Mouse (Mus musculus) CD4-positive, CD25-positive, alpha-beta regulatory T cell, adult 2 months (primary cell): ENCODE measurements around the gene Col6a1.

Experiments
- DNase-seq: peaks from one replicate; pipeline ENCODE4 v3.0.0-alpha.2; 2012; ENCODE audit warnings: low read depth, low spot score

Gene Col6a1

DNA sequence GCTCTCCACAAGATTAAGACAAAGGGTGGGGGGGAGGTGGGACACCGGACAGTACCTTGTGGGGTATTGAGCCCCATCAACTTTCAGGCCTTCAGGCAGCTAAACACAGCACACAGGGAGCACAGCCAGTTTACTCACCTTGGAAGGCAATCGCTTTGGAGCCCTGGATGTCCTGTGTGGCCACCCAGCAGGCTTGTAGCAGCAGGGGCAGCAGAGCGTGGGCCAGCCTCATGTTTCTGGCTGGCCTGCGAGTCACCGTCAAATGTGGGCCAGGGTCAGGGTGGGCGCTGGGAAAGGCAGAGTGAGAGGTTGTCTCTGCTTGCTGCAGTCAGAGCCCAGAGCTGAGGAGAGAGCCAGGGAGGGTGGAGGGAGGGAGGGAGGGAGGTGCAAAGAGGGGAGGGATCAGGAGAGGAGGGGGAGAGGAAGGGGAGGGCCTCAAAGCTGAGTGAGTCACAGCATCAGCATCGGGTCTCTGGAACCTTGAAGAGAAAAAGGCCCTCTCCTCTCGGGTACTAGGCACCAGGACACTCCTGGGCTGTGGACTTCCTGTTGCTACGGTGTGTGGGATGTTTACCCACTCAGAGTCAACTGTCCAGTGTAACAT, at the start of gene Col6a1:
Col6a1 (minus strand) TSS at position 487 of the 604 bp plus-strand sequence.
- no peak for DNase-seq

DNA sequence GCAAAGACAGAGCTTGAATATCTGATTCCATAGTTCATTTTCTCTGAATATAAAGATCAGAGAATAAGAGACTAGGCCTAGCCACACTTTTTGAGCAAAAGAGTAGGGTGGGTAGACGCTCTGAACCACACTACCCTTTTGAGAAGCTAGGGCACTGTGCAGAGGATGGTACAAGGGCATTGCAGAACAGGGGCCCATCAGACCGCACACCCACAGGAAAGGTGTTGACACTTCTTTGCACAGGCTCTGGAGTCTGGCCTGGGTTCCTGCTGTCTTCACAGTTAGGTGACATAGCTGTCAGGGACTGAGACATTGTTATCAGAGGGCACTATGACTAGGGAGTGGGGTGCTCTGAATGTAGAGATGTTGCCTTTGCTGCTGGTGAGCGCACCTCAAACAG, 45.7 kb upstream of the Col6a1 start:
- no peak for DNase-seq

DNA sequence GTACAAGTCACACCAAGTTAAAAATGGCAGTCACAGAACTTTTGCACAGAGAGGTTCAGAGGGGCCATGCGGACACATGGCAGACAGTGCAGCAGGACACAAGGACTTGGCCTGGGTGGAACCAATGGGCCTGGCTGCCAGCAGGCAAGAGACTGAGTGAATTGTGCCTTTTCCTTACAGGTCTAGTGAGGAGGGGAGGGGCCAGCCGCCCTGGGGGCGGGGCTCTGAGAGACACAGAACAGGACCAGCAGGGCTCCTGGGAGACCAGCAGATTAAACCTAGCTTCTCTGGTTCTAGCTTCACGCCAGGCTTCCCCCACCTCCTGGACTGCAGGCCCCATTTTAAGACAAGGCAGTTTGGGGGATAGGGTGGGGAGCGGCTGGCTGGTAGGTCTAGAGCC, 45.1 kb upstream of the Col6a1 start:
- no peak for DNase-seq

DNA sequence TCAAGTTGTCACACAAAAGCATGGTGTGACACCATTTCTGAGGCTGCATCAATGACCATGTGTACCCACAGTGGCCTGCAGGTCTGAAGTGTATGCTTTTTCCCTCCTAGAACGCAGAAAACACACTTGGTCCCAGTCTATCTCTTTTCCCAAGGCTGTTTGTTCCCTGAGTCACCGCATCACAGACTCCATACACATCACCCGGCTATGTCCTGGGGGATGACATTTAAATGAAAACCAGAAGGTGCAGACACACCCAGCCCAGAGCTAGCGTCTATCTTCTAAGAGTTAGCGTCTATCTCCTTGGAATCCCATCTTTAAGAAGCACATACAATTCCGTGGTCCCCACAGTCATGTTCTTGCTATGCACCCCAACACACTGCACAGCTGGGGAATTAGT, 43.6 kb upstream of the Col6a1 start:
- no peak for DNase-seq

GRCm38 (mm10) chr10:76766196-76766595, 40.2 kb upstream of the Col6a1 start:
- DNase-seq: no peak

- no peak for DNase-seq
Measured at GRCm38 (mm10) chr10:76764927-76765326, 39.0 kb upstream of the Col6a1 start.

GRCm38 (mm10) chr10:76763016-76763415, 37.0 kb upstream of the Col6a1 start:
- no peak for DNase-seq

DNA sequence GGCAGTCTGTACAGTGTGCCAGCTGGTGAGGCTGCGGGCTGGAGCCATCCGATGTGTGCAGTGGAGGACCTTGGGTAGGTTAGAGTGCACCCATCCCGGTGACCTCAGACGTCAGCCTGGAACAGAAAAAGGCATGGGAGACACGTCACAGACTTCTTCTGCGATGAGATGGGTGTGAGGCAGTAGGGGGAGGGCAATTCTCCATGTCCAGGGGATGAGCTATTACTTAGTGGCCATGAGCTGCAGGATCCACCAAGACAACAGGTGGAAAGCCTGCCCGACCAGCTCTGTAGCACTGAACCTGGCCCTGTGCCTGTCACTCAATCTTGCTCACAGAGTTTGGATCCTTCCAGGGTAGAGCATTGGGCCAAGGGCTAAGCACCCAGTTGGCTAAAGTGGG, 36.4 kb upstream of the Col6a1 start:
- DNase-seq: no peak

DNA sequence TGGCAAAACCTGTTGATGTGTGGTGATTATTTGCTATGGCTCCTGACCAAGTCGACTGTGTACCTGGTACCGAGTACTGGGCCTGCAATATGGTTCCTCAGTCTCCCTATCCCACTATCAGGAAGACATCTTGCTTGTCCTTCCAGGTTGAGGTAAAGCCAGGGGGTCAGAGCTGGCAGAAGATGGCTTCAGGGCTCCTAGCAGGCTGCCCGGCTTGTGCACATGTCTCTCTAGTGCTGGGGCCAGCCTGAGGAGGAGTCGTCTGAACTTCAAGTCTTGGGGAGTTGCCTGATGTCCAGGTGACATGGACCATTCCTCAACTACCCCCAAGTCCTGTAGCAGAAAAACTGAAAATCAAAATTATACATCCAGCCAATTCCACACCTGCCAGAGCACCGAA, 33.9 kb upstream of the Col6a1 start:
- no peak for DNase-seq

GRCm38 (mm10) chr10:76753640-76754039, 27.7 kb upstream of the Col6a1 start:
- no peak for DNase-seq

GRCm38 (mm10) chr10:76744267-76744666, 18.3 kb upstream of the Col6a1 start:
- peak; percentile 10 for DNase-seq

GRCm38 (mm10) chr10:76736764-76737163, 10.8 kb upstream of the Col6a1 start:
- no peak for DNase-seq

DNA sequence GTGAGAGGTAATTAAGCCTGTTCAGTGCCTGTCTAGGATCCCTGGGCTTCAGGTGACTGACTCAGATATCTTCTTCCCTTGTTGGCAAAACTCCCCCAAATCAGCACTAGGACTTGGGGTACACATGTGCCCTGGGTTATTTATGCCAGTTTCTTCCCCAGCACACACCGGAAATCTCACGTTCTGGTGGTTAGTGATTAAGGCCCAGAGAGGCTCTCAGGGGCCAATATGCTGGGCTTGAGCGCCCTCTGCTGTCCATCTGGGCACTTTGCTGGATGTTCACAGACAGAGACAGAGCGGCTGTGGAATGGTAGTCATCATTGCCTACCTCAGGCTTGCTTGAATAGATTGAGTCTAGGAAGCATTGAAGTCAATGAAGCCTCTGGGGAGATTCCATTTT, 9.0 kb upstream of the Col6a1 start:
- DNase-seq: peak; percentile 82

DNA sequence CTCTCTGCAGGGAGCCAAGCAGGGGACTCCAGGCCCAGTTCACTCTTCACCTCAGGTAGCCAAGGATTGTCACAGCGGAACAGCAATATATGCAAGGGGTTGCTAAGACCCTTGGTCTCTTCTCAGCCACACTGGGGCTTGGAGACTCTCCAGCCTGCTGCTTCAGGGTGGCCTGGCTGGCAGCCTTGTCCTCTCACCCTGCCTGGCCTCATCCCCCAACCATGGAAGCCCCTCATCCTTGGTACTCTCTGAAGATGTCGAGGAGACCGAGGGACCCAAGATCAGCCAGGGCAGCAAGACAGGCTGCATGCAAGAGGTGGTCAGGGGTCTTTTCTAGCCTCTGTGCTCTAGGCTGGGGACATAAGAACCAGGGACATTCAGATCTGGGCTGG, 7.7 kb upstream of the Col6a1 start:
- no peak for DNase-seq

DNA sequence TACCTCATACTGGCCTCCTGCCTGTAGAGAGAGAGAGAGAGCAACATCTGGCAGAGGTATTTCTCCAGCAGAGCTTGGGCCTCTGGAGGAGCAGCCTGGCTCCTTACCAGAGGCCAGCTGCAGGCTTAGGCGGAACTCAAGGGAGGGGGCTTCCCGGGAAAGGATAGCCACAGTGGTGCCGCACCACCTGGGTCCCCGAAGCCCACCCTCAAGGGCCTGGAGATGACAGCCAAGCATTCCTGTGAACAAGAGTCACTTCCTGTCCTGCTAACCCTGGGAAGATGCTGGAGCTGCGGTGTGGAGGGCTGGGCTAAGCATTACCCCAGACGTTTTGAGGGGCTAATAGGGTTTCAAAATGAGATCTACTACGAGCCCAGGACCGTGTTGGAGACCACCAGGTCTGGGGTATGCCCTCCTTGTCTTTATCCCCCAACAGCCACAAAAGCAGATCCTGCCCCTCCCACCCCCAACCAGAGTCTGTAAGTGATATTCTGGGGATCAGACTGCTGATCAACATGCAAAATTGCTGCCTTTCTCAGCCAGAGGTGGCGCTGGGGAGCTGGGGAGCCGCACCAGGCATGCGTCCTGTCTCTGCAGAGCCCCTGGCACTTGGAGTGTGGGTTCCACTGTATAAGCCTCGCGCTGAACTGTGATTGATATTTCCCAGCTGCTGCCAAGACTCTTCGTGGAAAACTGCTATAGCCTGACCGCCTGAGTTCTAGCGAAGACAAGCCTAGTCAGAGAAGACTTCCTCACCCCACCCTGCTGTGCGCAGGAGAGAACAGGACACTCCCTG, 7.1 kb upstream of the Col6a1 start:
- DNase-seq: peak; percentile 34

GRCm38 (mm10) chr10:76732391-76732790, 6.4 kb upstream of the Col6a1 start:
- no peak for DNase-seq

- no peak for DNase-seq
Measured at GRCm38 (mm10) chr10:76731621-76732239, 5.8 kb upstream of the Col6a1 start.

GRCm38 (mm10) chr10:76729631-76730620, 4.0 kb upstream of the Col6a1 start:
- DNase-seq: no peak

GRCm38 (mm10) chr10:76728369-76728768, 2.4 kb upstream of the Col6a1 start:
- DNase-seq: peak; percentile 14

DNA sequence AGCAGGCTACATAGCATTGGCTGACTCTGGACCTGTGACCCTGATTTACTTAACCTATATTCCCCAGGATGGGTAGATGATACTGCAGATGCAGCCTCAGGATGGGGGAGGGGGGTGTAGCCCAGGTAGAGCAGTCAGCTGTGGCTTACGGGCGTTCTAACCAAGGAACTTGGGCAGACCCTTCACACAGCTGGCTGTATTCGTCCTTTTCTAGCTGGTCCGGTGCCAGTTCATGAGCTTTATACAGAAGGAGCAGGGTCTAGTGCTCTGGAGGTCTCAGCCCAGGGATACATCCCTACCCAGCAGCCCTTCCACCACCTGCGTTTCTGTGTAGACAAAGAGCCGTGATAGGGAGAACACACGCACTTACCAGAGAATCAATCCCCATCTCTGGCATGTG, 1.3 kb upstream of the Col6a1 start:
- DNase-seq: no peak

- no peak for DNase-seq
Measured at GRCm38 (mm10) chr10:76726866-76727265, 898 bp upstream of the Col6a1 start.

DNA sequence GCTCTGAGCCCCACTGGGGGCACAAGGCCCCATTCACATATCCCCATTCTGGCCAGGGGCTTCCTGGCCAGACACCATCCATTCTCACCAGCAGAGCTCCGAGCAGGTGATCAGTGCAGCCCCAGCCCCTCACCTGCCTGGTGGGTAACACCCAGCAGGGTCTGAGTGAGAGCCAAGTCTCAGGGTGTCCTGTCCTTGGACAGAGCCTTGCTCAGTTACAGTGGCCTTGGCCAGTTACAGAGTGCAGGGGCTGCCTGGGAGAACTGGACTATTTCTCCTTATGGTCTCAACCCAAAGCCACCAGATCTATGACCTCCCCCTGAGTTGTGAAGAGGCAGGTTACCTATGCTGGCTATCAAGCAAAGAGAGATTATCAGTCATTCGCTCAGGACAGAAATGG, 871 bp downstream of the Col6a1 start:
- no peak for DNase-seq
